Mouse (Mus musculus) forebrain, embryonic 11.5 days (tissue): ENCODE data around the gene Astn1. TPM values are rescaled to one million over a fixed set of nuclear protein-coding genes. Genes with fewer than 3 reads are reported as not detected.

Experiments used
- ATAC-seq: fragments of 200-750 bp; cut with Nextera tagmentation; replicated peaks from 2 replicates; pipeline ENCODE4 v1.8.0; 2017; ENCODE audit warnings: moderate TSS enrichment; ENCODE audit not compliant: low FRiP score
- DNase-seq: peaks from one replicate; pipeline ENCODE4 v3.0.0-alpha.2; 2017; ENCODE audit warnings: low spot score
- H3K27ac ChIP-seq: fragments of 300-500 bp; sonication (generic); 2 replicates; pipeline ENCODE4 v1.5.1; 2014; ENCODE audit warnings: low read depth, low read length
- H3K27me3 ChIP-seq: fragments of 300-500 bp; sonication (generic); 2 replicates; pipeline ENCODE4 v1.6.1; 2014; ENCODE audit warnings: mild to moderate bottlenecking, low read length, mixed read lengths; ENCODE audit not compliant: control insufficient read depth, insufficient read depth
- H3K36me3 ChIP-seq: fragments of 300-500 bp; sonication (generic); 2 replicates; pipeline ENCODE4 v1.6.1; 2014; ENCODE audit warnings: mild to moderate bottlenecking, low read length, moderate library complexity, mixed read lengths; ENCODE audit not compliant: control insufficient read depth, insufficient read depth
- H3K4me1 ChIP-seq: fragments of 300-500 bp; sonication (generic); replicated peaks from 2 replicates; pipeline ENCODE4 v1.6.1; 2014; ENCODE audit warnings: low read length, mixed read lengths; ENCODE audit not compliant: control insufficient read depth, insufficient read depth
- H3K4me2 ChIP-seq: fragments of 300-500 bp; sonication (generic); 2 replicates; pipeline ENCODE4 v1.6.1; 2014; ENCODE audit warnings: low read depth, mild to moderate bottlenecking, low read length, moderate library complexity, mixed read lengths; ENCODE audit not compliant: severe bottlenecking
- H3K4me3 ChIP-seq: fragments of 300-500 bp; sonication (generic); 2 replicates; pipeline ENCODE4 v1.5.1; 2014; ENCODE audit warnings: low read depth, low read length
- H3K9ac ChIP-seq: fragments of 300-500 bp; sonication (generic); 2 replicates; pipeline ENCODE4 v1.6.1; 2014; ENCODE audit warnings: low read length
- H3K9me3 ChIP-seq: fragments of 300-500 bp; sonication (generic); 2 replicates; pipeline ENCODE4 v1.6.1; 2016; ENCODE audit warnings: low read length, mixed read lengths; ENCODE audit not compliant: control insufficient read depth
- WGBS: fragments of 180-500 bp; shearing (Covaris S2); extraction: QIAGEN DNeasy Blood & Tissue Kit; methylation state at CpG from one replicate; pipeline ENCODE4 v1.1.7; 2014; 5-methylcytosine and 5-hydroxymethylcytosine counted together
- polyA plus RNA-seq: library from polyadenylated mRNA; unstranded; fragments of >200 nt; fragmentation: Nextera tagmentation; extraction: Ambion mirVana; gene quantifications from 2 replicates; pipeline ENCODE4 v1.2.1, GENCODE M21; 2014

Gene Astn1
- polyA plus RNA-seq, 1 experiment from 2014 or later: 19.5 TPM

GRCm38 (mm10) chr1:158549616-158550015, 187.5 kb downstream of the Astn1 start:
- Histone ChIP-seq H3K9ac (no peak overlapping the region), H3K27ac (no peak overlapping the region), H3K9me3 (no peaks in the 10 kb centered on the region), H3K36me3 (no peaks in the 10 kb centered on the region), H3K4me2 (no peak overlapping the region), H3K4me1 (peaks cover 30% of the 10 kb centered on the region), H3K4me3 (no peak overlapping the region), H3K27me3 (no peaks in the 10 kb centered on the region)
- ATAC-seq: no peak
- 89% methylated on average over 2 of the region's 2 CpGs for WGBS
- no peak for DNase-seq

- Histone ChIP-seq H3K27me3 (no peaks in the 10 kb centered on the region), H3K4me1 (peaks cover 30% of the 10 kb centered on the region), H3K36me3 (no peaks in the 10 kb centered on the region), H3K9ac (no peak overlapping the region), H3K4me3 (no peak overlapping the region), H3K4me2 (no peak overlapping the region), H3K27ac (no peak overlapping the region), H3K9me3 (no peaks in the 10 kb centered on the region)
- ATAC-seq: no peak
- no peak for DNase-seq
- WGBS: 18% methylated on average over 6 of the region's 6 CpGs
These were observed 189.9 kb downstream of the Astn1 start for GRCm38 (mm10) chr1:158551951-158552350.

DNA sequence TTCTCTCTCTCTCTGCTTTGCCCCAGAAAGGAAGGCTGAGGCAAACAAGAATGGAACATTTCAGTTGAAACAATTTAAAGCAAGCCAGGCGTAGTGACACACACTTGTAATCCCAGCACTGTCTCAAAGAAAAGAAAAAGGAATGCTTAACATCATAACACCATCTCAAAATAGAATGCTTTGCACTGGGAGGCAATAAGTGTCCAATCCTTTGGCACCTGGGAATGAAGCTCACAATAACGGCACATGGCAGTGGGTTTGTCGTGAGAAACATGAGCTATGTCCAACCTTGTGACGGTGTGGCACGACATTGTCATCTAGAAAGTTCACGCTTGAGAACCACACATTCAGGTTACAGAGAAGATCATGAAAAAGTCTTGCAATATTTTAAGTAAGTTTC, 191.3 kb downstream of the Astn1 start:
- H3K9me3 ChIP-seq: no peaks in the 10 kb centered on the region
- DNase-seq: no peak
- H3K36me3 ChIP-seq: no peaks in the 10 kb centered on the region
- peaks cover 19% of the 10 kb centered on the region for H3K4me1 ChIP-seq
- 78% methylated on average over 6 of the region's 6 CpGs for WGBS
- H3K9ac ChIP-seq: no peak overlapping the region
- H3K27me3 ChIP-seq: no peaks in the 10 kb centered on the region
- H3K4me3 ChIP-seq: no peak overlapping the region
- ATAC-seq: no peak
- H3K4me2 ChIP-seq: no peak overlapping the region
- peak overlapping the region; percentile 62; the same call in 1 of the 2 replicates for H3K27ac ChIP-seq

GRCm38 (mm10) chr1:158554020-158554505, 192.0 kb downstream of the Astn1 start:
- Histone ChIP-seq H3K9me3 (no peaks in the 10 kb centered on the region), H3K4me3 (no peak overlapping the region), H3K27ac (peak overlapping the region; percentile 62), H3K9ac (peak overlapping the region; percentile 21; the same call in 1 of the 2 replicates), H3K27me3 (no peaks in the 10 kb centered on the region), H3K36me3 (no peaks in the 10 kb centered on the region), H3K4me1 (peaks cover 19% of the 10 kb centered on the region), H3K4me2 (peak overlapping the region; percentile 15; the same call in 1 of the 2 replicates)
- 3% methylated on average over 6 of the region's 6 CpGs for WGBS
- ATAC-seq (peak; percentile 87), DNase-seq (peak; percentile 57)

GRCm38 (mm10) chr1:158573168-158573567, 211.1 kb downstream of the Astn1 start:
- H3K27me3 ChIP-seq: no peaks in the 10 kb centered on the region
- WGBS: 96% methylated on average over 5 of the region's 5 CpGs
- no peaks in the 10 kb centered on the region for H3K9me3 ChIP-seq
- no peak overlapping the region for H3K9ac ChIP-seq
- 0 out of 2 replicates have a peak, but pooled peaks cover 2% of the 10 kb centered on the region for H3K4me1 ChIP-seq
- no peak for DNase-seq
- H3K27ac ChIP-seq: no peak overlapping the region
- no peak overlapping the region for H3K4me3 ChIP-seq
- no peaks in the 10 kb centered on the region; the same call in 1 of the 2 replicates for H3K36me3 ChIP-seq
- H3K4me2 ChIP-seq: no peak overlapping the region
- ATAC-seq: no peak

DNA sequence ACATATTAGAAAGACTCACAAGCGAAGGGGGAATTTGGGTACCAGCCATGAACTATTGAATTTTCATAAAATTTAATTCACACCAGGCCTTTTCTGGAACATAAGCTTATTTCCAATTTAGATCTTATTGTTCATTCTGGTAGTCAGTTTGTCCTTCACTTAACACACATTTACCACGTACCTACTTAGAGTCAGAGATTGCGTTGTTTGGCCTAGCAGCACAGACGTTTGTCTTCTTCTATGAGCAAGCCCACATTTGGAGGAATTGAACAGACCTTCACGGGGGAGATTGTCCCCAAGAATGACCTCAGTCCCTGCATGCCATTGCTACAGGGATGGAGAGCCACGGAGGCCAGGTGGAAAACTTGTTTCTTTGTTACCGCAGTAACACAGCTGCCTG, 211.5 kb downstream of the Astn1 start:
- no peak overlapping the region for H3K27ac ChIP-seq
- DNase-seq (no peak), ATAC-seq (no peak)
- H3K9me3 ChIP-seq: no peaks in the 10 kb centered on the region
- no peak overlapping the region for H3K9ac ChIP-seq
- H3K4me2 ChIP-seq: no peak overlapping the region
- no peak overlapping the region for H3K4me3 ChIP-seq
- WGBS: 90% methylated on average over 7 of the region's 7 CpGs
- no peaks in the 10 kb centered on the region; the same call in 1 of the 2 replicates for H3K36me3 ChIP-seq
- 0 out of 2 replicates have a peak, but pooled peaks cover 2% of the 10 kb centered on the region for H3K4me1 ChIP-seq
- H3K27me3 ChIP-seq: no peaks in the 10 kb centered on the region

DNA sequence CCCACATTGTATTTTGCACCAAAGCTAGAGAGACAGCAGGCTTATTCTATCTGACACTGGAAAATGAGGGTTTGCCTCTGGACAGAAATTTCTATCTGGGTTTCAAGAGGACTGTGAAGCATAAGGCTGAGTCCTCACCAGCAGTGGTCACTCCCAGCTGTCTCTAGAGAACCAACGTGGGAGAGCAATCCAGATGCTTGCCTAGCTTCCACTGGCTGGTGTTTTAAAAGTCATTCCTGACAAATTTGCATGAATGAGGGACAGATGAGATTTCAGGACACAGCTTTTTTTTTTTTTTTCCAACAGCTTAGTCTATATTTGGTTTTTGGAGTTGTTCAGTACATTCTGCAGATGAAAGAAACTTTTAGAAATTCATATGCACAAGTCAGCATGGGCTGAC, 213.9 kb downstream of the Astn1 start:
- Histone ChIP-seq H3K9me3 (no peaks in the 10 kb centered on the region), H3K4me1 (0 out of 2 replicates have a peak, but pooled peaks cover 2% of the 10 kb centered on the region), H3K9ac (no peak overlapping the region), H3K27me3 (no peaks in the 10 kb centered on the region), H3K4me2 (no peak overlapping the region), H3K36me3 (no peaks in the 10 kb centered on the region; the same call in 1 of the 2 replicates), H3K4me3 (no peak overlapping the region), H3K27ac (no peak overlapping the region)
- 79% methylated on average over 1 of the region's 1 CpGs for WGBS
- DNase-seq (no peak), ATAC-seq (no peak)

- DNase-seq: no peak
- Histone ChIP-seq H3K4me1 (no peaks in the 10 kb centered on the region), H3K4me2 (no peak overlapping the region), H3K27me3 (no peaks in the 10 kb centered on the region), H3K9me3 (no peaks in the 10 kb centered on the region), H3K27ac (no peak overlapping the region), H3K36me3 (no peaks in the 10 kb centered on the region), H3K9ac (no peak overlapping the region), H3K4me3 (no peak overlapping the region)
- ATAC-seq: no peak
These were observed 219.7 kb downstream of the Astn1 start for GRCm38 (mm10) chr1:158581806-158582205.

DNA sequence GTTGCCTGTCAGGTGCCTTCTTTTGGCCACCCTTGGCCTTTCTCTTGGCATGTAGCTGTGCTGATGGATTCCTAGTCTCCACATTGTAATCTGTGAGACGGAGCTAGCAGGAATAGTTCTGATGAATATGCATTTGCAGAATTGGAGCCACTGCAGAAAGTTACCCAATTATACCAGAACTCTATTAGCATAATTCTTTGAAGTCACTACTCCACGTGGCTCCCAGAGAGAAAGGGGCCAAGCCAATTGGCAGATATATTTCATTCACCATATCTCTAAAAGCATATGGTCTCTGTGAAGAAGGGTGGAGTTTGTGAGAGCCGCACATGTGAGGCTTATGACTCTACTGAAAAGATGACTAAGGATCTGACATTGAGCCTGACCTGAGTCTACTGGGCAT, 226.8 kb downstream of the Astn1 start:
- no peak overlapping the region for H3K4me2 ChIP-seq
- no peaks in the 10 kb centered on the region for H3K4me1 ChIP-seq
- no peaks in the 10 kb centered on the region for H3K36me3 ChIP-seq
- H3K9me3 ChIP-seq: no peaks in the 10 kb centered on the region
- no peak overlapping the region for H3K9ac ChIP-seq
- H3K27me3 ChIP-seq: no peaks in the 10 kb centered on the region
- ATAC-seq (no peak), DNase-seq (no peak)
- WGBS: 84% methylated on average over 3 of the region's 3 CpGs
- H3K27ac ChIP-seq: no peak overlapping the region
- H3K4me3 ChIP-seq: no peak overlapping the region
